Mouse (Mus musculus): ENCODE results near the gene Nudt10. TPM values are rescaled to one million over a fixed set of nuclear protein-coding genes. Genes with fewer than 3 reads are reported as not detected.

Nudt10 gene
- polyA plus RNA-seq (2012; rRNA removed) = 44.7 and 45.1 TPM in 2 replicates

DNA sequence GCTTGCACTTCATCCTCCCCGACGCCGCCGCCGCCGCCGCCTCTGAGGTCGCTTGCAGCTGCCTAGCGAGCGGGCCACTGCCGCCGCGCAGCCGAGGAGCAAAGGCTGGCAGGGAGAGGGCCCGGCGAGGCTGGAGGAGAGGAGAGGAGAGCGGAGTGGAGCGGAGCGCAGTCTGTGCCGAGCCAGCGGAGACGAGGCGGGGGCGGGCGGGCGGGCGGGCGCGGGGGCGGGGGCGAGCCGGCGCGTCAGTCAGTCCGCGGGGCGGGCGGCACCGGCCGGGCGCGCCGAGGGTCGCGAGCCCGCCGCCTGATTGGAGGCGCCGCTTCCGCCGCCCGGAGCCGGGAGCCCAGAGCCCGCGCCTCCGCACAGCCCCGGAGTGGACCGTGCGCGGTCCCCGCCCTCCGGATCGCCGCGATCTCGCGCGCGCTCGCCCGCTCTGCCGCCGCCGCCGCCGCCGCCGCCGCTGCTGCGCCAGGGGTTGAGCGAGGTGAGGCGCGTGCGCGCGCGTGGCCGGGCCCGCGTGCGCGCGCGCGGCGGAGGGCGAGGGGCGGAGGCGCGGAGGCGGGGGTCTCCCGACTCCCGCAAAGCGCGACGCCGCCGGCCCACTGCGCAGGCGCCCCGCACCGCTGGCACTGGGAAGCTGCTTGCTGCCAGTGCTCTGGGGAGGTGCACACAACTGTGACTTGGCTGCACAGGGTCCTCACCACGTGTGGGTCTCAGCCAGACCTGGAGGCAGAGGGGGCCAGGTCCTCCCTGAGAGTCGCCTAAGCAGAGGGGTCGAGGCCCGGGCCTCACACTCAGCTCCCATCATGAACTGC lies at the start of gene Nudt10:
Gene Nudt10 (minus strand): TSS at position 193 of the 818 bp plus-strand sequence.

Other genes with a start within 250 kb of the Nudt10 start
- gene Nudt11, start 125.6 kb downstream of the Nudt10 start, polyA plus RNA-seq (2012; rRNA removed) = 42.3 and 42.7 TPM in 2 replicates
- gene AU022751, start 89.6 kb downstream of the Nudt10 start, polyA plus RNA-seq (2012; rRNA removed) = 0.40 and 0.49 TPM in 2 replicates
- 0.15 and 0.18 TPM in 2 replicates for gene Bmp15, start 147.7 kb upstream of the Nudt10 start, polyA plus RNA-seq (2012; rRNA removed)
- gene Shroom4, start 226.8 kb upstream of the Nudt10 start, polyA plus RNA-seq (2012; rRNA removed) = 1.6 and 1.9 TPM in 2 replicates

All from central nervous system, embryonic 18 days (tissue).